Comparison of ENCODE assay signal across 8 mouse cellular contexts in genomic region chr5:143403221-143404147, GRCm38 (mm10). TPM values are rescaled to one million over a fixed set of nuclear protein-coding genes. Genes with fewer than 3 reads are reported as not detected.
DNase-seq lines count a peak whose midpoint lies in the region; ATAC-seq lines count a peak whose summit lies in the region.

TSS of gene Kdelr2 (plus strand) at chr5:143403838.

- intact Hi-C loops in gastrocnemius, postnatal 14 days (cut with DNase I; ENCODE audit: low total_unique reads), result no loop called here
- intact Hi-C loops in left cerebral cortex, postnatal 10 days (cut with DNase I), result no loop called here

- peak; percentile 89 for DNase-seq in adipocyte (ENCODE audit: low spot score)
- peak; percentile 95 for DNase-seq in embryo, embryonic 10 days (ENCODE audit: low spot score)
- peak; percentile 94 for DNase-seq in gastrocnemius, postnatal 14 days
- DNase-seq in left cerebral cortex, postnatal 10 days (ENCODE audit: extremely low spot score in 1 of 2, low spot score in 2 of 2), result peak; percentile 82 to 96
- peak; percentile 93 for DNase-seq in right cerebral cortex, postnatal 25 days
- DNase-seq in urinary bladder, postnatal 4 days (ENCODE audit: low spot score in 2 of 2), result peak; percentile 89 to 90

- peak; percentile 82 for ATAC-seq in inflammation-experienced regulatory T-cells, adult 6 months
- peak; percentile 84 for ATAC-seq in megakaryocyte-erythroid progenitor cell, adult 5-6 weeks (replicated peaks; ENCODE audit: low FRiP score, low TSS enrichment, poor library complexity, severe bottlenecking)

RNA-seq across cellular contexts. Expression of gene Kdelr2, which starts in this region (rescaled TPM):
- total RNA-seq in gastrocnemius, postnatal 14 days (2021), result 10 to 100 TPM; 51.1 to 70.2 TPM
- polyA plus RNA-seq in inflammation-experienced regulatory T-cells, adult 6 months (2017; shearing (Covaris generic)), result 100 to 1,000 TPM in 1 of 3 experiments, 10 to 100 TPM in 2; 76.8 to 100 (median 78.4) TPM
- total RNA-seq in left cerebral cortex, postnatal 10 days (2021), result 10 to 100 TPM; 47.2 to 47.9 TPM
- total RNA-seq in megakaryocyte-erythroid progenitor cell, adult 5-6 weeks (2014; fragmentation: Nextera tagmentation), result 50.5 and 62.6 TPM in 2 replicates
- total RNA-seq in megakaryocyte-erythroid progenitor cell, adult 5-6 weeks (2017), result 70.8 and 84.3 TPM in 2 replicates

Comparison
In these comparisons a context has a peak if more than half of its experiments do, and no peak if none do; other contexts are left out.
1. Peak in every context shown above with its lines: DNase-seq and ATAC-seq.